Mouse (Mus musculus) adrenal gland, adult (tissue): ENCODE data around the gene Ppp1r16b.

Experiments
- DNase-seq, 2 experiments: peaks; one replicate each; pipeline ENCODE4 v3.0.0; 2022 to 2023; ENCODE audit warnings: low spot score in 1 of 2; ENCODE audit not compliant: inconsistent age in 2 of 2

The Ppp1r16b gene

DNA sequence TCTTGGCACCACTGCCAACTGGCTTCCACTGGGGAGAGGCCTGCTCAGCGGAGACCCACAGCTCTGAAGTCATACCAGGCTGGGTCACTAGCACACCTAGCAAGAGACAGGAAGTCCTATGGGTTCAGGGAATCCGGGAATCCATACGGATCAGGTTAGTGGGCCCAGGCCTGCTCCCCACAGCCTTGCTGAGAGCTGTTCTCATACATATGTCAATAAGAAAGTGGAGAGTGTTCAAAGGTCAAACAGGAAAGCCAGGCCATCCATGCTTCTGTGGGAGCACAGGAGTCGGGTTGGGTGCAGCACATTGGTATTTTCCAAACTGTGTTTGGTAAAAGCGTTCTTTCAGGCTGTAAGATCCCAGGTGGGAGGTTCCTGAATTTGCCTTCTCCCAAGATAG lies 97.1 kb downstream of the Ppp1r16b start:
- DNase-seq, result no peak

DNA sequence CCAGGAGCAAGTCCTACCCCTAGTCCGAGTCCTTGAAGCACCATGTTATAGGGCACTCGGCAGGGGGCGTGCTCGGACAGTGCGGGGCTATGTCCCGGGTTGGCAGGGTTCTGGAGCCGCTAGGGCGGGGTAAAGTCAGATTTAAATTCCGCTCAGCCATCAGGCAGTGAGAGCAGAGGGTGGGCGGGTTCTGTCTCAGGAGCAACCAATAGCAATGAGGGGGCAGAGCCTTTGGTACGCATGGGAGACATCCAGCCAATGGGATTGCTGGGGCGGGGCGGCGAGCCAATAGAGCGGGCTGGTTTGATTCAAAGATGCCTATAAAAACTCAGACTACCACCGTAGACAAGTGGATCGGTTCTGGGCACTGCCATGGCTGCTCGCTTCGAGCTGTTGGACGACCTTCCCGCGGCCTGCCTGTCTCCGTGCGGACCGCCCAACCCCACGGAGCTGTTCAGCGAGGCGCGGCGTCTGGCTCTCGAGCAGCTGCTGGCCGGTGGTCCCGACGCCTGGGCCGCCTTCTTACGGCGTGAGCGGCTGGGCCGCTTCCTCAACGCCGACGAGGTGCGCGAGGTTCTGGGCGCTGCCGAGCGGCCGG lies 102.6 kb downstream of the Ppp1r16b start, which contains the start of gene Fam83d:
Gene Fam83d (plus strand): TSS at position 352 of the 598 bp plus-strand sequence.
- peak; percentile 95 to 97 for DNase-seq

- peak; percentile 16 to 63 for DNase-seq
These were observed 103.2 kb downstream of the Ppp1r16b start for GRCm38 (mm10) chr2:158768350-158768749.

- DNase-seq, result no peak
These were observed 103.6 kb downstream of the Ppp1r16b start for GRCm38 (mm10) chr2:158768771-158769170.

DNA sequence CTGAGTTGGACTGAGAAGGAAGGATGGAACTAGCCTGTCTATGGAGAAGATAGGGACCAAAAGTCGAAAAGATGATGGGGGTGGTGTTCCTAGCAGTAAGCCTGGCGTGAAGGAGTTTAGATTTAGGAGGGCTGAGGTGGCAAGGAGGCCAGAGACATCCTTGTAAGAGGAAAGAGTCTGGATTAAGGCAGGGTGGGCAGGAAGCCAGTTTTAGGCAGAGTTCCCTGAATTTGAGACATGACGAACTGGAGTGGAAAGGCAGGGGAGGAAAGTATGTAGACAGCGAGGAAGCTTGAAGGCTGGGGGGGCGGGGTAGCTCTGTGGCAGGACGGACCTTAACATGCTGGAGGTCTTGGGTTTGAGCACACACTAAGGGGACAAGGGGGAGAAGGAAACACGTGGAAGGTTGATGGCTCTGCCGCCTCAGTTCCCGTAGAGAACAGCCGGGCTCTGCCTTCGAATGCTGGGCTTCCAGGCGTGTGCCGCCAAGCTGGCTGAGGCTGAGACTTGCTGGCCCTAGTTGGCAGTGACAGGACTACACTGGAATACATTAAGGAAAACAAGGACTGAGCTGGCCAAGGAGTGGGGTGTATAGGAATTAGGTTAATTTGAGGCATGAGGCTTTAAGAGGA lies 105.0 kb downstream of the Ppp1r16b start:
- DNase-seq, result no peak

DNA sequence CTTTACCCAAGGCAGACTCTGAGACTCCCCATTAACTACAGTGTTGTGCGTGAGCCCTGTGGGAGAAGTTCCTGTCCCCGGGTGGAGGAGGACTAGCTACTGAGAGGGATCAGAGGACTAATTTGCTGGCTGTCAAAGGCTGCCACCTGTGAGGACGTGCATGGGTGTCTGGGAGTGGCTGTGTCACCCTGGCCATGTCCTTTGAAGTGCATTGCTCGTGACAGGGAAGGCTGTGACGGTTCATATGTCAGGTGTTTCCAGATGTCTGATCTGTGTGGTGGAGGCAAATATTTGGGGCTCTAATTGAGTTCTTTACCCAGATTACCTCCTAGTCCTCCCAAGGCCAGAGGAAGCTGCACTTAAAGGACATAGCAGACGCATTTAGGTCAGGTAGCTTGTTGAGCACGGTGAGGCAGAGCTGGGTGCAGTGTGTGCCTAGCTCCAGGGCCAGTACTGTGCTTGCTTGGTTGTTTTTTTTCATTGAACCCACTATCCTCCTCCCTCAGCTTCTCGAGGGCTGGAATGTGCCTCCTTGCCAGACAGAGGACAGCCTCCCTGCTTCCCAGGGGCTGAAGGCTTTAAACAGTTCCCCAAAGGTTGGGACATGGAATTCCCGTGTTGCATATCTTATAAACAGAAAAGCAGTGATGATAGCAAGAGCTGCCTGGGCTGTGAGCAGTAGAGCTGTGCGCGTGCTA lies 106.0 kb downstream of the Ppp1r16b start:
- no peak for DNase-seq

- no peak for DNase-seq
These were observed 107.6 kb downstream of the Ppp1r16b start for GRCm38 (mm10) chr2:158772808-158773207.

GRCm38 (mm10) chr2:158774886-158775285 lies 109.7 kb downstream of the Ppp1r16b start:
- DNase-seq, result peak; percentile 23 to 74

DNA sequence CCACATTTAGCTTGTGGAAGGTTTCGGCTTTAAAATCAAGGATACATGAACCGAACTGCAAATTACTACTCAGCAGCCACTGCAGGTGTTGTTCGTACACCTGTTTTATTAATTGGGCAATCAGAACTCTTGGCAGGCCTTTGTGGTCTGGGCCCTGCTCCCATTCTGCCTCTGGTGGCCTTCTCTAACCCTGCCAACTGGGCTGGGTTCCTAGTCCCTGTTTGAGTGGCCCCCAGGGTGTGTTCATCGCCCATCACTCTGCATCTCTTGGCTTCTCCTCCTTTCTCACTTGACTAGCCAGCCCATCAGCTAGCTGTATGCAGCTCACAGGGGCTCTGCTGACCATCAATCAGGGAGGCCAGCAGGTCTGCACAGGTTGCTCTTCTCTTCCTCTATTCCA lies 111.5 kb downstream of the Ppp1r16b start:
- peak in 1 of 2 experiments; percentile 33 for DNase-seq

- peak in 1 of 2 experiments; percentile 51 for DNase-seq
These were observed 112.3 kb downstream of the Ppp1r16b start for GRCm38 (mm10) chr2:158777490-158777889.

DNA sequence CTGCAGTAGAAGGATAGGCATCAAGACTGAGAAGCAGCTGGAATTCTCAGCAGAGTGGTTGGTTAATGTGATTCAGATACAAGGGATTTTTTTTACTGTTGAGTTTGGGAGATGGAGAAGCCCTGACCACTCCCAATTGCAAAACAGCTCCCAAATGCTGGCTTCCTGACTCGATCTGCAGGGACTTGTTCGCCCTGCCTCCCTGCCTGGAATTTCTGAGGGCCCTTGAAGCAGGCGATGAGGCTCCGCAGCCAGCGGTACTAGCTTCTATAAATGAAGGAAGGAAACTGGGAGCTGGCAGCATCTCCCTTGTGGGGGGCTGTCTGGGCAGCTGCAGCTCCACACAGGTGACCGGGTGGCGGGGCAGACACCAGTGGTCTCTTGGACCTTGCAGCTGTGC lies 113.2 kb downstream of the Ppp1r16b start:
- DNase-seq, result no peak

DNA sequence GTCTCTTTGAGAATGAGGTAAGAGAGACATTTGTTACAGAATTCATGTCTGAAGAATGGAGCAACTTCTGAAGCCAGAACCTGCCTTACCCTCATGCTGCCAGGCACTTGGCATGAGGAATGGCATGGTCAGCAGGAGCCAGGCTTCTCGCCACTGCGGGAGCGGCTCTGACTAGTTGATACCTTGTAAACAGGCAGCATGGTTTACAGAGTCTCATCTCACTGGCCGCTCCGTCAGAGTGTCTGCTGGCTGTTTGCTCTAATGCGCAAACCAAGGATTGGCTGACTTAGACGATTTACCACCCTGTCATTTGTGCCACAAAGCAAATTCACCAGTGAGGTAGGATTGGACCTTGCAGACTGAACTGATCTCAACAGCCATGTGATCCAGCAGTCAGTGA lies 115.9 kb downstream of the Ppp1r16b start:
- no peak for DNase-seq

- DNase-seq, result peak; percentile 17 to 48
These were observed 122.0 kb downstream of the Ppp1r16b start for GRCm38 (mm10) chr2:158786927-158787795.

- peak; percentile 93 to 97 for DNase-seq
These were observed 129.4 kb downstream of the Ppp1r16b start, which contains the start of gene Dhx35 for GRCm38 (mm10) chr2:158794494-158795004. Gene Dhx35, plus strand, starts transcription at chr2:158794807.

DNA sequence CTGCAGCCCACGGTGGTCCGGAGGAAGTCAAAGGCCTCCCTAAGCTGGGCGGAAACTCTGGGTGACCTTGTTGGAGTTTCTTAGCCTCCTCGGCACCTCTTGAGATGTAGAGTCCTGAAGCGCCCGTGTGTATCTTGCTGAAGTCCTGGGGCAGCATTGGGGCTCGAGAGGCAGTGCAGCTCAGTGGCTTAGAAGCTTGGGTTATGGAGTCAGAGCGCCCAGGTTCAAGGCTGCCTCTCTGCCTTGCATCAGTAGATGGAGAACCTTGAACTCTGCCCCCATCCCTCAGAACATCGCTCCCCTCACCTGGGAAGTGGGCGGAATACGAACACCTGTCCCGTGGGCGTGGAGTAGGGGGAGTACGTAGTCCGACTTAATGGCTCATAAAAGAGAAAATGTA lies 129.8 kb downstream of the Ppp1r16b start:
- no peak for DNase-seq

DNA sequence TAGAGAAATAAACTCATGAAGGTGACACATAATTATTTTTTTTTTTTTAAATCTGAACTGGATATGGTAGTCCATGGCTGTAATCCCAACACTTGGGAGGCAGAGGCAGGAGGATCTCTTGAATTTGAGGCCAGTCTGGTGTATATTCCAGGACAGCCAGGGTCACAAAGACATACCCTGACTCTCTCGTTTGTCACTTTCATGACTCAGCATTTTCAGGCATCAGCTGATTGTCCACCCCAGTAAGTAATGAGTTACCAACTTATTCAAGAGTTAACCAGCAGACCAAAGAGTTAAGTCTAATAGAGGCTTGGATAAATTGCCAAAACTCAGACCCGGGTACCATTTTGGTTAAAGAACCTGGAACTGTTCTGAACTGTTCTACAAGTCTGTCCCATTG lies 130.7 kb downstream of the Ppp1r16b start:
- no peak for DNase-seq

DNA sequence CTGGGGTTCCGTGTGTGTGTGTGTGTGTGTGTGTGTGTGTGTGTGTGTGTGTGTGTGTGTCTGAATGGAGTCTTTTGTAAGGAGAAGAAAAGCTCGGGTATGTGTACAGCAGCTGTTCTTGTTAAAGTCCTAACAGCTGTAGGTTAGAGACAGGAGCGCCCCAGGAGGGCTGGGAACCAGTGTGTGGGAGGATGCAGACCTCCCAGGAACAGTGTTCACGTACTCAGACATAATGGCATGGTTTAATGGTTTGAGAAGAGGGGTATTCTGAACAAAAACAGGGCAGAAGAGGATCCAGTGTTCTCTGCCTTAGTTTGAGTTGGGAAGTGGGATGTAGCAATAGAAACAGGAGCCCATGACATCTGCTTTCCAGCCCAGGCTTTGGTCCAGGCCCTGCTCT lies 134.1 kb downstream of the Ppp1r16b start:
- DNase-seq, result no peak

GRCm38 (mm10) chr2:158800788-158801187 lies 135.6 kb downstream of the Ppp1r16b start:
- no peak for DNase-seq

- DNase-seq, result no peak
These were observed 138.4 kb downstream of the Ppp1r16b start for GRCm38 (mm10) chr2:158803575-158803974.

- DNase-seq, result no peak
These were observed 150.5 kb downstream of the Ppp1r16b start for GRCm38 (mm10) chr2:158815686-158816085.
